Mouse (Mus musculus) ES-Bruce4 (cell line): ENCODE data around the gene Ppp1r11. TPM values are rescaled to one million over a fixed set of nuclear protein-coding genes. Genes with fewer than 3 reads are reported as not detected.

Experiments used
- H3K27ac ChIP-seq: 2 replicates; pipeline ENCODE4 v1.5.1; 2012; ENCODE audit warnings: low read length, inconsistent platforms; ENCODE audit not compliant: insufficient read depth
- H3K27me3 ChIP-seq: 2 replicates; pipeline ENCODE4 v1.6.1; 2012; ENCODE audit warnings: mild to moderate bottlenecking, low read length, inconsistent platforms; ENCODE audit not compliant: control insufficient read depth, poor library complexity, insufficient read depth, severe bottlenecking
- H3K36me3 ChIP-seq: 2 replicates; pipeline ENCODE4 v1.6.1; 2012; ENCODE audit warnings: inconsistent platforms, mild to moderate bottlenecking, low read length, moderate library complexity; ENCODE audit not compliant: control insufficient read depth, poor library complexity, insufficient read depth, severe bottlenecking
- H3K4me1 ChIP-seq: one replicate; pipeline ENCODE4 v1.8.1; 2011; ENCODE audit warnings: low read length; ENCODE audit not compliant: control insufficient read depth, insufficient read depth
- H3K4me3 ChIP-seq: 2 replicates; pipeline ENCODE4 v1.5.1; 2011; ENCODE audit warnings: low read depth, mild to moderate bottlenecking, low read length
- H3K9ac ChIP-seq: 2 replicates; pipeline ENCODE4 v1.6.1; 2012; ENCODE audit warnings: low read depth, mild to moderate bottlenecking, inconsistent platforms; ENCODE audit not compliant: poor library complexity, severe bottlenecking
- H3K9me3 ChIP-seq: replicated peaks from 2 replicates; pipeline ENCODE4 v1.6.1; 2012; ENCODE audit warnings: mild to moderate bottlenecking, low read length, inconsistent platforms; ENCODE audit not compliant: control insufficient read depth, poor library complexity, insufficient read depth, severe bottlenecking
- CTCF ChIP-seq: IDR thresholded peaks from one replicate; pipeline ENCODE4 v1.8.1; 2011; ENCODE audit warnings: low read depth, low read length
- EP300 ChIP-seq: IDR thresholded peaks from 2 replicates; pipeline ENCODE4 v1.6.1; 2011; ENCODE audit warnings: low read depth, low read length; ENCODE audit not compliant: insufficient read depth
- POLR2A ChIP-seq: IDR thresholded peaks from one replicate; pipeline ENCODE4 v1.8.1; 2011; ENCODE audit warnings: low read length; ENCODE audit not compliant: insufficient read depth
- polyA plus RNA-seq: library from polyadenylated mRNA; stranded (reverse); fragments of >200 nt; gene quantifications from 2 replicates; pipeline ENCODE4 v1.2.4, GENCODE M21; 2011; ENCODE audit warnings: low read depth; ENCODE audit not compliant: missing spikeins, insufficient read depth, insufficient read length

Gene Ppp1r11
- polyA plus RNA-seq, 1 experiment: 67.3 TPM

- H3K4me3 ChIP-seq: no peak overlapping the region
- H3K36me3 ChIP-seq: no peaks in the 10 kb centered on the region
- no peaks in the 10 kb centered on the region for H3K27me3 ChIP-seq
- H3K27ac ChIP-seq: no peak overlapping the region
- TF ChIP-seq POLR2A: no peak
- no peak for TF ChIP-seq EP300
- no peak for TF ChIP-seq CTCF
- no peak overlapping the region for H3K9ac ChIP-seq
- H3K4me1 ChIP-seq: no peaks in the 10 kb centered on the region
- no peaks in the 10 kb centered on the region for H3K9me3 ChIP-seq
Measured at GRCm38 (mm10) chr17:36929236-36929932, 22.2 kb downstream of the Ppp1r11 start.

DNA sequence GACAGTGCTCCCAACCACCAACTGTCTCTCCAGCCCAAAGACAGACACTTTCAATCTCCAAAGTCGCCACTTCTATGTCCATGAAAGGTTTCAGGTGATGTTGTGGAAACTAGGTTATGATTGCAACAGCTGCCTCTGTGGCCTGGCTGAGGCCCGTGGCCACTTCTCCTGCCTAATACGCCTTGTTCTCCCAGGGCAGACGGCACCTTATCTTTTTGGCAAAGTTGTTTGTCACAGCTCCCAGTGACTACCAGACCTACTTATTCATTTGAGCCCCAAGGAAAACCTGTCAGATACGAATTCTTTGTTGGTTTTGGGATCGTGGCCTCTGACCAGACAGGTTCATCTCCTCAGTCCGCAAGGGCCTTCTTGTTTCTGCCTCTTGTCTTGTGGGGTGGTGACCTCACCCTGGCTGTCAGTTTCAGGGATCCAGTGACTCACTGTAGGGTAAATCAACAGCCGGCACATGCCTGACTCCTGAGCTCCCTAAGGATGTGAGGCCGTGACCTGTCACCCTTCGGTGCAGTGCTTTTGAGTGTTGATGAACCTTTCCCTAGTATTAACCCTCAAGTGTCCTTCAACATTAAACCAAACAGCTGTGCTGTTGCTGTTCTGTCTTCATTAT is 23.9 kb downstream of the Ppp1r11 start:
- H3K4me3 ChIP-seq: no peak overlapping the region
- H3K4me1 ChIP-seq: no peaks in the 10 kb centered on the region
- no peak overlapping the region for H3K27ac ChIP-seq
- no peaks in the 10 kb centered on the region for H3K9me3 ChIP-seq
- no peak overlapping the region for H3K9ac ChIP-seq
- no peaks in the 10 kb centered on the region for H3K27me3 ChIP-seq
- no peaks in the 10 kb centered on the region for H3K36me3 ChIP-seq
- no peak for TF ChIP-seq EP300
- no peak for TF ChIP-seq CTCF
- TF ChIP-seq POLR2A: no peak

DNA sequence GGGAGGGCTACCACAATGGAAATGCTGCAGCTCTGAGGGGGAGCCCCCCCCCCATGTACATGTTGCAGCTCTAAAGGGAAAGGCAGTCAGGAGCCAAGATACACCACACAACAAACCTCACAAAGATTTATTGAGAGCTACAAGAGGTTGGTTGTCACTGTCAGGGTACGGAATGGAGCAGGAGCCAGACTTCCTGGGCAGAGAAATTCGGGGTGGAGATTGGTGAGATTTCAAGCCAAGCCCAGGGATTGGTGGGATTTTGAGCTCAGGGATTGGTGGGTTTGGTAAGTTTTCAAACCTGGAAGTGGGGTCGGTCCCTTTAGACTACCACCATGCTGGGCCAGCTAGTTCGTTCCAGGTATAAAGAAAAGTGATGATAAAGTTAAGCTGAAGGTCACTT is 28.1 kb downstream of the Ppp1r11 start:
- Histone ChIP-seq H3K27ac (no peak overlapping the region), H3K9ac (0 out of 2 replicates have a peak overlapping the region, but pooled peaks have one; percentile 35), H3K9me3 (no peaks in the 10 kb centered on the region), H3K27me3 (no peaks in the 10 kb centered on the region), H3K36me3 (no peaks in the 10 kb centered on the region), H3K4me3 (peak overlapping the region; percentile 72), H3K4me1 (no peaks in the 10 kb centered on the region)
- TF ChIP-seq CTCF (no peak), EP300 (no peak), POLR2A (no peak)

DNA sequence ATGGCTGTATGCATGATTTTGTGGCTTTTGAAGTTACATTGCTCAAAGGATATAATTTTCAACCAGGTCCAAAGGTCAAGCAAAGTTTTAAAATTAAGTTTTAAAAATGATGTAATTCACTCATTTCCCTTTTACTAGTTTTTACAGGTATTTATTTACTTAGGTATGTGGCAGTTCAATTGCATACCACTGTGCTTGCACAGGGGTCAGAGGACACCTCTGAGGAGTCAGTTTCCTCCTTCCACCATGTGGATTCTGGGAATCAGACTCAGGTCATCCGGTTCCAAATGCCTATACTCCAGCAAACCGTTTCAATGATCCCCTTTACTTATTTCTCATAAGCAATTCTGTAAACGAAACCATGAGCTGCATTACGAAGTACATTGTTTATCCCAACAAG is 28.8 kb downstream of the Ppp1r11 start:
- Histone ChIP-seq H3K27me3 (no peaks in the 10 kb centered on the region), H3K36me3 (no peaks in the 10 kb centered on the region), H3K9ac (0 out of 2 replicates have a peak overlapping the region, but pooled peaks have one; percentile 35), H3K4me3 (no peak overlapping the region), H3K4me1 (no peaks in the 10 kb centered on the region), H3K9me3 (no peaks in the 10 kb centered on the region), H3K27ac (no peak overlapping the region)
- no peak for TF ChIP-seq CTCF
- no peak for TF ChIP-seq EP300
- no peak for TF ChIP-seq POLR2A

DNA sequence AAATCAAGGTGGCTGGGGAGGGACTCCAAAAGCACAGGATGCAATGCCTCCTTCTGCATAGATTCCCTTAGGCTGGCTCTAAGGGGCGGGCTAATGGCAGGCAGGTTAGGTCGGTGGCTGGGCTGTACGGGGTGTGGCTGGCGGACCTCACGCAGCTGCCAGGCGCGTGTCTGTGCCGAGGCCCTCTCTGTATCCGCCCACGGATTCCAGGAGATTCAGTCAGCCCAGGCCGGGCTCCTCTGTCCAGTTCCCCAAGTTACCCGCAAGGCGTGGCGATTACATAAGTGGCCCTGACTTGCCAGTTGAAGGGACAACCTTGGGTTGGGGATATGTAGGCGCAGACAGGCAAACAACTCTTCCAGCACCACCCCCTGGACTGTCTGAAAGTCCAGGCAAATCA is 31.3 kb downstream of the Ppp1r11 start:
- Histone ChIP-seq H3K36me3 (no peaks in the 10 kb centered on the region), H3K27me3 (no peaks in the 10 kb centered on the region), H3K9me3 (no peaks in the 10 kb centered on the region), H3K27ac (no peak overlapping the region), H3K9ac (peak overlapping the region; percentile 5; the same call in 1 of the 2 replicates), H3K4me1 (no peaks in the 10 kb centered on the region), H3K4me3 (no peak overlapping the region; the same call in 1 of the 2 replicates)
- TF ChIP-seq EP300 (0 out of 2 replicates have a peak, but pooled peaks have one; percentile 30), CTCF (no peak), POLR2A (no peak)

- no peaks in the 10 kb centered on the region for H3K27me3 ChIP-seq
- H3K4me1 ChIP-seq: no peaks in the 10 kb centered on the region
- H3K27ac ChIP-seq: no peak overlapping the region
- H3K9ac ChIP-seq: no peak overlapping the region
- TF ChIP-seq POLR2A (no peak), EP300 (no peak), CTCF (peak; percentile 89)
- no peaks in the 10 kb centered on the region for H3K9me3 ChIP-seq
- no peaks in the 10 kb centered on the region for H3K36me3 ChIP-seq
- no peak overlapping the region for H3K4me3 ChIP-seq
Measured at GRCm38 (mm10) chr17:36915076-36915475, 36.5 kb downstream of the Ppp1r11 start.
